Mouse (Mus musculus) intestine, postnatal 0 days (tissue): ENCODE results near the gene Bcl2l11. TPM values are rescaled to one million over a fixed set of nuclear protein-coding genes. Genes with fewer than 3 reads are reported as not detected.
A peak's percentile ranks its signal among the peaks of the same experiment; 100 is the strongest.

ENCODE experiments used
- ATAC-seq: fragments of 200-750 bp; cut with Nextera tagmentation; 2 replicates; pipeline ENCODE4 v1.8.0; 2017; ENCODE audit warnings: mild to moderate bottlenecking, moderate TSS enrichment, moderate library complexity
- H3K27ac ChIP-seq: fragments of 300-500 bp; sonication (generic); 2 replicates; pipeline ENCODE4 v1.5.1; 2014; ENCODE audit warnings: mild to moderate bottlenecking, low read depth, low read length, moderate library complexity
- H3K27me3 ChIP-seq: fragments of 300-500 bp; sonication (generic); replicated peaks from 2 replicates; pipeline ENCODE4 v1.6.1; 2014; ENCODE audit warnings: low read length, mixed read lengths; ENCODE audit not compliant: control insufficient read depth, insufficient read depth
- H3K36me3 ChIP-seq: fragments of 300-500 bp; sonication (generic); 2 replicates; pipeline ENCODE4 v1.6.1; 2014; ENCODE audit warnings: mild to moderate bottlenecking, moderate library complexity; ENCODE audit not compliant: control insufficient read depth, insufficient read depth
- H3K4me1 ChIP-seq: fragments of 300-500 bp; sonication (generic); replicated peaks from 2 replicates; pipeline ENCODE4 v1.6.1; 2014; ENCODE audit warnings: antibody characterized with exemption, low read length, mixed read lengths; ENCODE audit not compliant: control insufficient read depth, insufficient read depth
- H3K4me2 ChIP-seq: fragments of 300-500 bp; sonication (generic); replicated peaks from 2 replicates; pipeline ENCODE4 v1.6.1; 2014; ENCODE audit warnings: low read depth, mild to moderate bottlenecking, moderate library complexity
- H3K4me3 ChIP-seq: fragments of 300-500 bp; sonication (generic); 2 replicates; pipeline ENCODE4 v1.5.1; 2014; ENCODE audit warnings: low read depth, low read length
- H3K9ac ChIP-seq: fragments of 300-500 bp; sonication (generic); 2 replicates; pipeline ENCODE4 v1.6.1; 2014; ENCODE audit warnings: mild to moderate bottlenecking, low read depth, low read length
- H3K9me3 ChIP-seq: fragments of 300-500 bp; sonication (generic); 2 replicates; pipeline ENCODE4 v1.6.1; 2016; ENCODE audit warnings: mixed run types; ENCODE audit not compliant: control insufficient read depth
- CTCF ChIP-seq: sonication (generic); IDR thresholded peaks from 2 replicates; pipeline ENCODE4 v1.5.1; 2016; ENCODE audit warnings: low read depth, mild to moderate bottlenecking, control low read depth, antibody characterized with exemption, moderate library complexity
- WGBS: fragments of 180-500 bp; shearing (Covaris S2); extraction: QIAGEN DNeasy Blood & Tissue Kit; methylation state at CpG from one replicate; pipeline ENCODE4 v1.1.7; 2014; 5-methylcytosine and 5-hydroxymethylcytosine counted together
- polyA plus RNA-seq: library from polyadenylated mRNA; unstranded; fragments of >200 nt; fragmentation: Nextera tagmentation; extraction: Ambion mirVana; gene quantifications from 2 replicates; pipeline ENCODE4 v1.2.1, GENCODE M21; 2015

Bcl2l11 gene
- polyA plus RNA-seq, 1 experiment from 2014 or later = 7.5 TPM

DNA sequence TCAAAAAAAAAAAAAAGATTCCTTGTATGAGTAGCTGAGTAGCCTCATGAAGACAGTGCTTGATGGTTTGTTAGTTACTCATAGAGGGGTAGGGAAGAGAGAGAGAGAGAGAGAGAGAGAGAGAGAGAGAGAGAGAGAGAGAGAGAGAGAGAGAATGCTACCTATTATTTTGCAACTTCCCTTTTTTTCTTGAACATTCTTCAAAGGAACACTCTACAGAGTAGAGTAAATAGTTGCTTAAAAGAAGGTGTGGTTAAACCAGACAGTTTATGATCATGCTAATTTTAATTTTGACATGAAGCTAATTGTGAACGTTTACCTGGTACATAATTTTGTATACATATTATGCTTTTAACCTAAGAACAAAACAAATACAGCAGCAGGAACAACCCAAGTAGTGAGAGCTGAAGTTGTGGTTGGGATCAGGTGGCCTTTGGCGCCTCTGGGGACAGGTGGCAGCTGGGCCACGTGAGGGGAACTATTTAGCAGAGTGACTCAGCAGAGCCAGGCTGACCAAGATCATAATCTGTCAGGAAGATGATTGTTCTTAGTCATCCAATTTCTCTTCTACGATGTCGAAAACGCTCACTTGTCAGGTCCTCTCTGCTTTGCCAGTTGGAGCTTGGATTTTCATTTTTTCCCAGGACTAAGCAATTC, 78.0 kb downstream of the Bcl2l11 start:
- Histone ChIP-seq H3K4me3 (no peak overlapping the region), H3K36me3 (no peaks in the 10 kb centered on the region), H3K9me3 (no peaks in the 10 kb centered on the region), H3K27ac (no peak overlapping the region), H3K4me2 (no peak overlapping the region), H3K9ac (no peak overlapping the region), H3K4me1 (no peaks in the 10 kb centered on the region), H3K27me3 (no peaks in the 10 kb centered on the region)
- no peak for TF ChIP-seq CTCF
- no peak for ATAC-seq
- 78% methylated on average over 6 of the region's 6 CpGs for WGBS

DNA sequence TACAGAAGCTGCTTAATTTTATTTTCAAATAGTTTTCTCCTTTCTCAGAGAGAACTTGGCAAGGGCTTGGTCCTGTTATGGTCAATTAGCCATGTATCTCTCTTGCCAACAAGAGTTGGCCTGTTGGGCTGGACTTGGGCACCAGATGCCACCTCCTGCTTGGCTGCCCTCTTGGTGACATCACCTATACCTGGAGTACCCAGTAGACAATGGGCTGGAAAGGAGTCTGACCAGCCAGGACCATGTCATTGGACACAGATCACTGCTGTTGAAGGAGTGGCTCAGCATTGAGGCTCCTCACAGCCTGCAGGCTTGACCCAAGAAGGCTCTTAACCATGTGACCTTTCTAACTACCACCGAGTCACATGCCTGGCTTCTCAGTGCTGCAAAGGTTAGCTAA, 82.7 kb downstream of the Bcl2l11 start:
- TF ChIP-seq CTCF = no peak
- no peaks in the 10 kb centered on the region for H3K27me3 ChIP-seq
- no peak overlapping the region for H3K27ac ChIP-seq

DNA sequence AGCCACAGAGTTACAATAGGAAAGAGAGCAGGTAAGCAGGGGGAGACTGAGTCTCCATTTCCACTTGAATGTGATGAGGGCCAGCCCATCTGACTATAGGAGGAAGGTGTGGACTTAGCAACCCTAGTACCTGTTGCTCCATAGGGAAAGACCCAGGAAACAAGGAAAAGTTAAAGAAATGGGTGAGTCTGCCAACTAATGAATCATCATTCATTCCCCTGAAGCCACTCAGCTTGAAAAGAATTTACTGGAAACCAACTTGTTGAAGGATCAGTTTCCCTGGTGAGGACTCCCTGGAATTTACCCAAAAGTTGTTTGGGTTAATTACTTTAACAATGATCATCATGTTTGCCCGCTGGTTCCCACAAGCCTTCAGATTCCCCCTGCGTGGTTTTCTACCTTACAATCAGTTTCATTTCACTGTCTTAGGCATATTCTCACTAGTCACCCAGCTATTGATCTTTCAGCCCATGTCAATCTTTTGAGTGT, 84.0 kb downstream of the Bcl2l11 start:
- Histone ChIP-seq H3K4me3 (no peak overlapping the region), H3K36me3 (no peaks in the 10 kb centered on the region), H3K27ac (no peak overlapping the region), H3K9me3 (no peaks in the 10 kb centered on the region), H3K9ac (no peak overlapping the region), H3K27me3 (no peaks in the 10 kb centered on the region), H3K4me2 (no peak overlapping the region), H3K4me1 (peaks cover 5% of the 10 kb centered on the region; the same call in 1 of the 2 replicates)
- no peak for ATAC-seq
- WGBS = 70% methylated on average over 2 of the region's 2 CpGs
- TF ChIP-seq CTCF = no peak

More for the DNA sequence above, 82.7 kb downstream of the Bcl2l11 start:
- 0 out of 2 replicates have a peak, but pooled peaks have one; percentile 12 for ATAC-seq
- 72% methylated on average over 1 of the region's 1 CpGs for WGBS
- Histone ChIP-seq H3K36me3 (no peaks in the 10 kb centered on the region), H3K4me2 (no peak overlapping the region), H3K4me3 (no peak overlapping the region), H3K9me3 (no peaks in the 10 kb centered on the region), H3K4me1 (peaks cover 5% of the 10 kb centered on the region; the same call in 1 of the 2 replicates), H3K9ac (no peak overlapping the region)

DNA sequence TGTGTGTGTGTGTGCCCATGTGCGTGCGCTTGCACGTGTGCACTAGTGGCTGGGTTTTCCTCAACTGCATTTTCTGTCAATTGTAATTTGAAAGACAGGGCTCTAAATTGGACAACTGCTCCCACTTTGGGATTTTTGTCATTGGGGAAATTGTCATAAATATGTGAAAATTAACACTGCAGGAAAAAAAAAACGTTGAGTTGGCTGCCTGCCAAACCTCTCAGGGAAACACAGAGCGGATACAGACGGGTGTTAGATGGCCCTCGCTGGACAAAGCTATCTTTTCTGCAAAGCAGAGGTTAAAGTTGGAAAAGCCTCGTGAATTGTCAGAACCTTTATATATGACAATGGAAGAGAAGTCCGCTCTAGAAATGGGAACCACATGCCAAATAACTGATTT, 84.5 kb downstream of the Bcl2l11 start:
- ATAC-seq = no peak
- 39% methylated on average over 9 of the region's 9 CpGs for WGBS
- Histone ChIP-seq H3K4me2 (no peak overlapping the region), H3K27ac (no peak overlapping the region), H3K9ac (no peak overlapping the region), H3K9me3 (no peaks in the 10 kb centered on the region), H3K27me3 (no peaks in the 10 kb centered on the region), H3K4me1 (peaks cover 5% of the 10 kb centered on the region; the same call in 1 of the 2 replicates), H3K36me3 (no peaks in the 10 kb centered on the region), H3K4me3 (no peak overlapping the region)
- no peak for TF ChIP-seq CTCF

DNA sequence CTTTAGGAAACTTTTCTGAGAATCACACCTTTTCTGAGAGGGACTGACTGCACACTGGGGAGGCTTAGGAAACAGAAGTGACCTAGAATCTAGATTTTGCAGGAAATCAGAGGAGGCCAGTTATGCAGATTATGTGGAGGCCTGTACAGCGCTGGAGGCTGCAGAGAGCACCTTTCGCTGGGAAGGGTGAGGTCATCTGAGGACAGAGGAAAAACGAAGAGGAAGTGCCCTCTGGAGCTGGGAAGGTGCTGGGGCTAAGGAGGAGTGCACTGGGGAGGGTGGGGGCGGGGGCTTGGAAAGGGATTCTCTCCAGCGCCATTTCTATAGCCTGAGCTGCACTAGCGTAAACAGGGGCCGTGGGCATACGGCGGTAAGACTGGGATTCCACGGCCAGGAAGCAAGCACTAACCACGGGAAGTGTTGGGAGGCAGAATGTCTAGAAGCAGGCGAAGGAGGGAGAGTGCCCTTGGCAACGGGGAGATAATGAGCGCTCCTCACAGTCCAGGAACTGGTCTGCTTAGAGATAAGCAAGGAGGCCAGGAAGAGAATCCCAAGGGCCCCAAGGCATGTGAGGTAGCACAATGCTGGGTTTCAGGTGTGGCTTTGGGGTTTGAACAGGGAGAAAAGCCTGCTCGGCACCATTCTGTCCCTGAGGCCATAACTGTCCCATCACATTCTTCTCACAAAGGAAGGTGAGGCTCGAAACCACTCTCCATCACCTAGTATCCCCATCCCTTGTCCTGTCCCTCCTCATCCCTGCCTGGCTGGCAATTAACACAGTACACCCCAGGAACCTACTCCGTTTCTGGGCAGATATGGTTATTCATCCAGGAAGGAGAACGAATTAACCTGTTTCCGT, 85.4 kb downstream of the Bcl2l11 start:
- ATAC-seq = peak; percentile 80
- Histone ChIP-seq H3K9me3 (no peaks in the 10 kb centered on the region), H3K27ac (0 out of 2 replicates have a peak overlapping the region, but pooled peaks have one; percentile 1), H3K9ac (0 out of 2 replicates have a peak overlapping the region, but pooled peaks have one; percentile 17), H3K36me3 (no peaks in the 10 kb centered on the region), H3K4me3 (no peak overlapping the region), H3K4me2 (peak overlapping the region; percentile 57), H3K27me3 (no peaks in the 10 kb centered on the region), H3K4me1 (peaks cover 5% of the 10 kb centered on the region; the same call in 1 of the 2 replicates)
- WGBS = 17% methylated on average over 19 of the region's 19 CpGs
- TF ChIP-seq CTCF = no peak

DNA sequence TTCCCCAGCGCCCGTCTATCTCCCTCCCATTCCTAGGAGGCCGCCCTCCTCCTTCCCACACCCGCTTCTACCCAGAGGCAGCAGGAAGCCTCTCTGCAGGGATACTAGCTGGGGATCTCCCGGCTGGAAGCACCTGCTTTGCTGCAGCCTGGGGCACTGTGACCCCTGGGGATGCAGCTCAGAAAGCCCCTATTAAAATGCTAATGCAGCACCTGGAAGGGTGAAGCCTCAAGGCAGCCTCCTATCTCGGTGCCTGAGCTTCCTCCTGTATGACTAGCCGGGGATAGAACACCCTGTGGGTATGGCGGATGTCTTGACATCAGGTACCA, 86.0 kb downstream of the Bcl2l11 start:
- Histone ChIP-seq H3K9ac (no peak overlapping the region), H3K27ac (0 out of 2 replicates have a peak overlapping the region, but pooled peaks have one; percentile 1), H3K9me3 (no peaks in the 10 kb centered on the region; the same call in 1 of the 2 replicates), H3K27me3 (no peaks in the 10 kb centered on the region), H3K36me3 (no peaks in the 10 kb centered on the region), H3K4me2 (peak overlapping the region; percentile 57), H3K4me1 (peaks cover 5% of the 10 kb centered on the region; the same call in 1 of the 2 replicates), H3K4me3 (no peak overlapping the region)
- TF ChIP-seq CTCF = no peak
- 46% methylated on average over 8 of the region's 8 CpGs for WGBS
- ATAC-seq = 0 out of 2 replicates have a peak, but pooled peaks have one; percentile 23
